Mouse (Mus musculus): ENCODE results near the gene Trpt1. TPM values are rescaled to one million over a fixed set of nuclear protein-coding genes. Genes with fewer than 3 reads are reported as not detected.

Gene Trpt1
- polyA plus RNA-seq, 1 experiment from 2014 or later = 6.9 TPM

- 5% methylated on average over 15 of the region's 15 CpGs for WGBS
- peaks cover 50% of the 10 kb centered on the region for H3K4me1 ChIP-seq (replicated peaks)
- H3K4me2 ChIP-seq (replicated peaks) = peak overlapping the region; percentile 72
- ATAC-seq = peak; percentile 86
- H3K27ac ChIP-seq = peak overlapping the region; percentile 92
- no peaks in the 10 kb centered on the region for H3K9me3 ChIP-seq
- no peaks in the 10 kb centered on the region for H3K27me3 ChIP-seq (replicated peaks)
- H3K9ac ChIP-seq = peak overlapping the region; percentile 87
- H3K4me3 ChIP-seq (replicated peaks) = peak overlapping the region; percentile 74
- H3K36me3 ChIP-seq = peaks cover 25% of the 10 kb centered on the region
These were observed 27.2 kb upstream of the Trpt1 start for GRCm38 (mm10) chr19:6968491-6969271.

- peak; percentile 8 for ATAC-seq
- Histone ChIP-seq H3K27me3 (replicated peaks) (no peaks in the 10 kb centered on the region), H3K36me3 (peaks cover 20% of the 10 kb centered on the region), H3K4me1 (replicated peaks) (peaks cover 54% of the 10 kb centered on the region), H3K27ac (peak overlapping the region; percentile 92), H3K4me3 (replicated peaks) (peak overlapping the region; percentile 74), H3K4me2 (replicated peaks) (peak overlapping the region; percentile 72), H3K9ac (peak overlapping the region; percentile 87), H3K9me3 (no peaks in the 10 kb centered on the region)
- WGBS = under 1% methylated on average over 20 of the region's 20 CpGs
These were observed 26.7 kb upstream of the Trpt1 start for GRCm38 (mm10) chr19:6969291-6969664.

GRCm38 (mm10) chr19:6969665-6970381, 26.1 kb upstream of the Trpt1 start:
- H3K36me3 ChIP-seq = peaks cover 15% of the 10 kb centered on the region
- H3K4me3 ChIP-seq (replicated peaks) = peak overlapping the region; percentile 74
- no peaks in the 10 kb centered on the region for H3K27me3 ChIP-seq (replicated peaks)
- peak overlapping the region; percentile 87 for H3K9ac ChIP-seq
- peaks cover 54% of the 10 kb centered on the region for H3K4me1 ChIP-seq (replicated peaks)
- ATAC-seq = peak; percentile 72
- peak overlapping the region; percentile 72 for H3K4me2 ChIP-seq (replicated peaks)
- 1% methylated on average over 54 of the region's 55 CpGs for WGBS
- no peaks in the 10 kb centered on the region for H3K9me3 ChIP-seq
- H3K27ac ChIP-seq = peak overlapping the region; percentile 92

DNA sequence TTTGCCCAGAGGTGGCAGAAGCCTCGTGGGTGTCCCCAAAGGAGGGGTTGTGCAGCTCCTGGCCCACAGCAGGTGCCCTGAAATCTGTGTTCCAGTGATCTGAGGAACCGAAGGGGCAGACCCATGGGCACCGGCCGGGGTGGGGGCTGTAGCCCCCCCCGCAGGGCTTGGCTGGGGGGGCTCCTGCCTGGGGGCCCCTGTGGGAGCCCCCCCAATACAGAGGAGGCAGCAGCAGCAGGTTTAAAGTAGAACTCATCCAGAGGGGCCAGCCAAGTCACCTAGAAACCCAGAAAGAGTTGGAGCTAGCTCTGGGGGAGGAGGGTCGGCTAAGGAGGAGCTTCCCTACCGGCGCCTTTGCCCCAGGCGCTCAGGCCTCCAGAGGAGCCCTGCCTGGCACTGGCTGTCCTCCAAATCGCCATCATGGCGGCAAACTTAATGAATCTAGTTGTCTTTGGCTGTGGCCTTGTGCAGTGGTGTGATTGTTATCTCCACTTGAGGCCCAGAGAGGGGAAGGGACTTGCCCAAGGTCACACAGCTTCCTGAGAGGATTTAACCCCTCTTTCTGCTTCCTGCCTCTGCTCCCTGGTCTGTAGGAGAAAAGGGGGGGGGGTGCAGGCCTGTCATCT, 25.4 kb upstream of the Trpt1 start:
- ATAC-seq = no peak
- peaks cover 54% of the 10 kb centered on the region for H3K4me1 ChIP-seq (replicated peaks)
- H3K9me3 ChIP-seq = no peaks in the 10 kb centered on the region
- WGBS = 28% methylated on average over 11 of the region's 11 CpGs
- H3K9ac ChIP-seq = peak overlapping the region; percentile 87
- peak overlapping the region; percentile 72 for H3K4me2 ChIP-seq (replicated peaks)
- H3K27ac ChIP-seq = peak overlapping the region; percentile 92
- no peaks in the 10 kb centered on the region for H3K27me3 ChIP-seq (replicated peaks)
- H3K4me3 ChIP-seq (replicated peaks) = peak overlapping the region; percentile 74
- peaks cover 8% of the 10 kb centered on the region; the same call in 1 of the 2 replicates for H3K36me3 ChIP-seq

DNA sequence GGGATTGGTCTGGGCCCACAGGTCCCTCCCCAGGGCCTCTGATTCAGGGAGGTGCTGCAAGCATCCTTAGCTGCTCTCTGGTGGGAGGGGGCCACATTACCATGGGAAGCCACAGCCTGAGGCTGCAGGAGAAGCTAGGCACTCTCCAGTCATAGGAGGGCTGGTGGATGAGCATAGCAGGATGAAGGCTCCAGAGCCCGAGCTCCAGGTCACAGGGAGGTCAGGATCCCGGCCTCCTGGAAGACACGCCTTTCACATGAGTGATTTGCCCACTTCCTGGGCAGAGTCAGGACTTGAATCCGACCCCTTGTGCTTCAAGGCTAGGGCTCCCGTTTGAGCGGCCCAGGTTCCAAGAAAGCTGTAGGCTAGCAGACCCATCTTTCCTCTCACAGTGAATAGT, 24.3 kb upstream of the Trpt1 start:
- Histone ChIP-seq H3K9ac (no peak overlapping the region; the same call in 1 of the 2 replicates), H3K36me3 (peaks cover under 1% of the 10 kb centered on the region; the same call in 1 of the 2 replicates), H3K27ac (peak overlapping the region; percentile 92), H3K27me3 (replicated peaks) (no peaks in the 10 kb centered on the region), H3K4me2 (replicated peaks) (peak overlapping the region; percentile 72; the same call in 1 of the 2 replicates), H3K4me1 (replicated peaks) (peaks cover 58% of the 10 kb centered on the region), H3K4me3 (replicated peaks) (no peak overlapping the region), H3K9me3 (no peaks in the 10 kb centered on the region)
- no peak for ATAC-seq
- WGBS = 24% methylated on average over 6 of the region's 6 CpGs

GRCm38 (mm10) chr19:6972247-6972917, 23.5 kb upstream of the Trpt1 start:
- Histone ChIP-seq H3K4me3 (replicated peaks) (no peak overlapping the region), H3K27ac (peak overlapping the region; percentile 49; the same call in 1 of the 2 replicates), H3K4me1 (replicated peaks) (peaks cover 58% of the 10 kb centered on the region), H3K9ac (0 out of 2 replicates have a peak overlapping the region, but pooled peaks have one; percentile 10), H3K36me3 (peaks cover 2% of the 10 kb centered on the region; the same call in 1 of the 2 replicates), H3K27me3 (replicated peaks) (no peaks in the 10 kb centered on the region), H3K4me2 (replicated peaks) (no peak overlapping the region), H3K9me3 (no peaks in the 10 kb centered on the region)
- ATAC-seq = no peak
- 76% methylated on average over 13 of the region's 13 CpGs for WGBS

DNA sequence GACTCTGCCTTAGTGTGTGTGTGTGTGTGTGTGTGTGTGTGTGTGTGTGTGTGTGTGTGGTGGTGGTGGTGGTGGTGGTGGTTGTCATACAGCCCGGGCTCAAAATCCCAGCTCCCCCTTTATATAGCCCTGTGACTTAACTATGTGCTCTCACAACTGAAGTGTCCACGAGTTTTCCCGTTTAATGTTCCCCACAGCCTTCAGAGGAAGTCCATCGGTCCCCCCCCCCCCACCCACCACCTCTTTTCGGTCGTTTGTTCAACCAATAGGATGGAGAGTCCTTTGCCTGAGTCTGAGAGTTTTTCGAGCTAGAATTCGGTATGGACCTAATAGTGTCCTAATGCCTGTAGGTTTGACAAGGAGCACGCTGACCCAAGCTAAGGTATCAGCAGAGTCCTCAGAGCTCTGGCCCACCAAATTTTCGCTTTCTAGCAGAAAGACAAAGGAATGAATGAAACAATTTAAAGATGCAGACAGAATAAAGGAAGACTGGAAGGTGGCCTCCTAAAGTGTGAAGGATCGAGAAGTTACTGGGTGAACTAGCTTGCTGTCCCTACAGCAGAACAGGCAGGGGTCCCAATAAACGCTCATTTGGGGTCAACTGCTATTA, 22.2 kb upstream of the Trpt1 start:
- Histone ChIP-seq H3K9ac (peak overlapping the region; percentile 73), H3K9me3 (no peaks in the 10 kb centered on the region), H3K27me3 (replicated peaks) (no peaks in the 10 kb centered on the region), H3K27ac (peak overlapping the region; percentile 92; the same call in 1 of the 2 replicates), H3K4me3 (replicated peaks) (peak overlapping the region; percentile 55), H3K36me3 (peaks cover 11% of the 10 kb centered on the region; the same call in 1 of the 2 replicates), H3K4me1 (replicated peaks) (peaks cover 63% of the 10 kb centered on the region), H3K4me2 (replicated peaks) (peak overlapping the region; percentile 88)
- ATAC-seq = no peak
- WGBS = 33% methylated on average over 12 of the region's 12 CpGs

- Histone ChIP-seq H3K4me2 (replicated peaks) (peak within 1 kb of the TSS; percentile 88), H3K27ac (peak within 1 kb of the TSS; percentile 92), H3K9me3 (no peaks in the 10 kb centered on the region), H3K27me3 (replicated peaks) (no peaks in the 10 kb centered on the region), H3K36me3 (peaks cover 11% of the 10 kb centered on the region; the same call in 1 of the 2 replicates), H3K4me1 (replicated peaks) (peaks cover 69% of the 10 kb centered on the region), H3K9ac (peak within 1 kb of the TSS; percentile 73), H3K4me3 (replicated peaks) (peak within 1 kb of the TSS; percentile 55)
- ATAC-seq = peak; percentile 69
- under 1% methylated on average over 72 of the region's 84 CpGs for WGBS
These were observed 21.4 kb upstream of the Trpt1 start, which contains the start of gene Ppp1r14b for GRCm38 (mm10) chr19:6974211-6975205. Ppp1r14b (plus strand) TSS chr19:6974968.

GRCm38 (mm10) chr19:6975537-6976521, 20.1 kb upstream of the Trpt1 start, which contains the start of gene Plcb3:
Plcb3 (minus strand) TSS chr19:6976470.
- Histone ChIP-seq H3K27ac (peak within 1 kb of the TSS; percentile 92), H3K36me3 (peaks cover 11% of the 10 kb centered on the region; the same call in 1 of the 2 replicates), H3K9me3 (no peaks in the 10 kb centered on the region), H3K4me1 (replicated peaks) (peaks cover 57% of the 10 kb centered on the region), H3K9ac (peak within 1 kb of the TSS; percentile 73), H3K4me2 (replicated peaks) (peak within 1 kb of the TSS; percentile 88), H3K27me3 (replicated peaks) (no peaks in the 10 kb centered on the region), H3K4me3 (replicated peaks) (peak within 1 kb of the TSS; percentile 55)
- under 1% methylated on average over 16 of the region's 16 CpGs for WGBS
- no peak for ATAC-seq
